Mouse (Mus musculus): ENCODE data around the gene Btg2. TPM values are rescaled to one million over a fixed set of nuclear protein-coding genes. Genes with fewer than 3 reads are reported as not detected.

The Btg2 gene
- total and polyA plus RNA-seq, 3 experiments, result 7.2 to 19.7 (median 11.6) TPM

- no peak overlapping the region for H3K4me2 ChIP-seq (ENCODE audit: insufficient read depth, low read depth, poor library complexity, severe bottlenecking)
- no peak overlapping the region for H3K27ac ChIP-seq (ENCODE audit: insufficient read depth, low read depth)
- no peak overlapping the region for H3K4me3 ChIP-seq (replicated peaks in 1 of 3; ENCODE audit: low read depth in 2 of 3, low read length in 2 of 3, poor library complexity in 1 of 3)
- H3K36me3 ChIP-seq (replicated peaks in 1 of 2; ENCODE audit: control insufficient read depth in 1 of 2, insufficient read depth in 1 of 2, low read length in 1 of 2), result no peaks in the 10 kb centered on the region
- no peak overlapping the region for H3K9ac ChIP-seq (ENCODE audit: insufficient read depth, low read depth)
- TF ChIP-seq MAZ (IDR thresholded peaks at IDR 0.05; ENCODE audit: low read depth, low read length) (no peak), BHLHE40 (IDR thresholded peaks at IDR 0.05; ENCODE audit: low read depth, low read length) (no peak), KAT2A (IDR thresholded peaks at IDR 0.05; ENCODE audit: insufficient replicate concordance, low read length) (no peak), ZMIZ1 (IDR thresholded peaks at IDR 0.05; ENCODE audit: low read depth, low read length) (no peak), NRF1 (IDR thresholded peaks at IDR 0.05; ENCODE audit: low read depth, low read length) (no peak), MAX (IDR thresholded peaks at IDR 0.05; ENCODE audit: low read length) (no peak), POLR2AphosphoS2 (IDR thresholded peaks at IDR 0.05; ENCODE audit: low read depth, low read length) (no peak), MXI1 (IDR thresholded peaks at IDR 0.05; ENCODE audit: low read depth, low read length) (no peak), TCF12 (IDR thresholded peaks at IDR 0.05; ENCODE audit: low read depth, low read length) (no peak), E2F4 (IDR thresholded peaks at IDR 0.05; ENCODE audit: insufficient replicate concordance, low read depth, low read length) (no peak), RAD21 (IDR thresholded peaks at IDR 0.05; ENCODE audit: low read depth, low read length) (no peak), IRF4 (IDR thresholded peaks at IDR 0.05; ENCODE audit: low read depth, low read length) (no peak), ZKSCAN1 (IDR thresholded peaks at IDR 0.05; ENCODE audit: borderline replicate concordance, low read depth, low read length) (no peak)
- H3K9me3 ChIP-seq (replicated peaks; ENCODE audit: low read length), result no peaks in the 10 kb centered on the region
- no peak for DNase-seq (ENCODE audit: extremely low read depth)
- in situ Hi-C loops (cut with MboI; ENCODE audit: low pct_ligation_motif_present, low pct_unique_long_range_greater_than_20kb, low sequenced_read_pairs), result loop anchor here (5.0 kb wide), 1 partner anchor 51 kb away; no protein-coding TSS in a partner anchor
- H3K4me1 ChIP-seq (ENCODE audit: control insufficient read depth in 1 of 2, insufficient read depth in 2 of 2), result peaks cover 3 to 28% of the 10 kb centered on the region in 2 experiments
- peaks cover 35% of the 10 kb centered on the region for H3K27me3 ChIP-seq (replicated peaks)
- dilution Hi-C loops (cut with MboI; ENCODE audit: extremely low pct_ligation_motif_present, extremely low pct_unique_long_range_greater_than_20kb, low sequenced_read_pairs), result no loop called here
- no peaks in the 10 kb centered on the region for H3K79me2 ChIP-seq (replicated peaks; ENCODE audit: control insufficient read depth, extremely low read depth, insufficient read depth, poor library complexity, severe bottlenecking)
Observed at GRCm38 (mm10) chr1:134056285-134056684, 22.6 kb downstream of the Btg2 start.

- no peak overlapping the region for H3K27ac ChIP-seq (ENCODE audit: insufficient read depth, low read depth)
- H3K9me3 ChIP-seq (replicated peaks; ENCODE audit: low read length), result no peaks in the 10 kb centered on the region
- TF ChIP-seq EP300 (IDR thresholded peaks at IDR 0.05; ENCODE audit: low read length), result no peak
- no peak for TF ChIP-seq ETS1 (conservative IDR thresholded peaks at IDR 0.05; ENCODE audit: low read depth, low read length)
- TF ChIP-seq MXI1 (IDR thresholded peaks at IDR 0.05; ENCODE audit: low read depth, low read length), result no peak
- dilution Hi-C loops (cut with MboI; ENCODE audit: extremely low pct_ligation_motif_present, extremely low pct_unique_long_range_greater_than_20kb, low sequenced_read_pairs) (no loop called here), in situ Hi-C loops (cut with MboI; ENCODE audit: low pct_ligation_motif_present, low pct_unique_long_range_greater_than_20kb, low sequenced_read_pairs) (loop anchor here (5.0 kb wide), 1 partner anchor 52 kb away; no protein-coding TSS in a partner anchor)
- H3K9ac ChIP-seq (ENCODE audit: insufficient read depth, low read depth), result no peak overlapping the region
- H3K4me2 ChIP-seq (ENCODE audit: insufficient read depth, low read depth, poor library complexity, severe bottlenecking), result no peak overlapping the region
- H3K27me3 ChIP-seq (replicated peaks), result peaks cover 41% of the 10 kb centered on the region
- H3K36me3 ChIP-seq (replicated peaks in 1 of 2; ENCODE audit: control insufficient read depth in 1 of 2, insufficient read depth in 1 of 2, low read length in 1 of 2), result no peaks in the 10 kb centered on the region
- no peak overlapping the region for H3K4me3 ChIP-seq (replicated peaks in 1 of 3; ENCODE audit: low read depth in 2 of 3, low read length in 2 of 3, poor library complexity in 1 of 3)
- H3K4me1 ChIP-seq (ENCODE audit: control insufficient read depth in 1 of 2, insufficient read depth in 2 of 2), result peaks cover 3 to 23% of the 10 kb centered on the region in 2 experiments
- no peak for DNase-seq (ENCODE audit: extremely low read depth)
- H3K79me2 ChIP-seq (replicated peaks; ENCODE audit: control insufficient read depth, extremely low read depth, insufficient read depth, poor library complexity, severe bottlenecking), result no peaks in the 10 kb centered on the region
Observed at GRCm38 (mm10) chr1:134055666-134056245, 23.2 kb downstream of the Btg2 start.

Measured in CH12.LX (cell line).